Mouse (Mus musculus) CH12.LX (cell line): Measurements from ENCODE around the gene Olfr62.

Source experiments
- CTCF ChIP-seq, 2 experiments: IDR thresholded peaks in 1 of 2; conservative IDR thresholded peaks in 1 of 2; 2 replicates each; pipeline ENCODE4 v1.5.1; 2011 to 2012; ENCODE audit warnings: low read depth in 2 of 2, low read length in 2 of 2, improper control_type of control experiment in 1 of 2, inconsistent platforms in 1 of 2, mild to moderate bottlenecking in 1 of 2, moderate library complexity in 1 of 2
- EP300 ChIP-seq: IDR thresholded peaks from 2 replicates; pipeline ENCODE4 v1.6.1; 2011; ENCODE audit warnings: low read length, improper control_type of control experiment
- MAX ChIP-seq: IDR thresholded peaks from 2 replicates; pipeline ENCODE4 v1.6.1; 2011; ENCODE audit warnings: low read length, improper control_type of control experiment
- MYC ChIP-seq: IDR thresholded peaks from 2 replicates; pipeline ENCODE4 v1.6.1; 2011; ENCODE audit warnings: low read depth, mild to moderate bottlenecking, improper control_type of control experiment, low read length
- POLR2A ChIP-seq: IDR thresholded peaks from 2 replicates; pipeline ENCODE4 v1.6.1; 2011; ENCODE audit warnings: low read depth, mild to moderate bottlenecking, improper control_type of control experiment, low read length
- POLR2AphosphoS2 ChIP-seq: IDR thresholded peaks from 2 replicates; pipeline ENCODE4 v1.6.1; 2011; ENCODE audit warnings: low read depth, low read length, improper control_type of control experiment
- RAD21 ChIP-seq: IDR thresholded peaks from 2 replicates; pipeline ENCODE4 v1.6.1; 2011; ENCODE audit warnings: low read depth, mild to moderate bottlenecking, low read length, improper control_type of control experiment, moderate library complexity
- RCOR1 ChIP-seq: conservative IDR thresholded peaks from 2 replicates; pipeline ENCODE4 v1.6.1; 2012; ENCODE audit warnings: low read depth, mild to moderate bottlenecking, inconsistent platforms, low read length, improper control_type of control experiment
- SMC3 ChIP-seq: IDR thresholded peaks from 2 replicates; pipeline ENCODE4 v1.6.1; 2011; ENCODE audit warnings: low read depth, low read length, improper control_type of control experiment
- TCF12 ChIP-seq: IDR thresholded peaks from 2 replicates; pipeline ENCODE4 v1.6.1; 2014; ENCODE audit warnings: low read depth, mild to moderate bottlenecking, inconsistent platforms, low read length, improper control_type of control experiment
- USF2 ChIP-seq: conservative IDR thresholded peaks from 2 replicates; pipeline ENCODE4 v1.6.1; 2011; ENCODE audit warnings: low read depth, low read length, improper control_type of control experiment
- ZC3H11A ChIP-seq: IDR thresholded peaks from 2 replicates; pipeline ENCODE4 v1.6.1; 2012; ENCODE audit warnings: low read depth, mild to moderate bottlenecking, inconsistent platforms, low read length, improper control_type of control experiment

GRCm38 (mm10) chr4:118658652-118659051 is at the start of gene Olfr62:
- TF ChIP-seq POLR2A (no peak), POLR2AphosphoS2 (no peak), EP300 (no peak), RCOR1 (no peak), CTCF (conservative IDR thresholded peaks at IDR 0.05 in 1 of 2, IDR thresholded peaks at IDR 0.05 in 1 of 2; ENCODE audit: low read depth in 2 of 2, low read length in 2 of 2) (no peak), MYC (no peak), RAD21 (no peak), TCF12 (no peak), USF2 (no peak), ZC3H11A (no peak), SMC3 (no peak), MAX (no peak)
